Mouse (Mus musculus): ENCODE measurements around the gene Nr3c2.

- TF ChIP-seq POLR2A (IDR thresholded peaks at IDR 0.05; ENCODE audit: low read depth, low read length) (no peak), CTCF (conservative IDR thresholded peaks at IDR 0.05; ENCODE audit: insufficient read depth, insufficient read length, low read depth, low read length) (no peak)
These were observed 379.0 kb downstream of the Nr3c2 start for GRCm38 (mm10) chr8:77278246-77278645.

Data from kidney, adult 2 months (tissue).